In the genomic region with DNA sequence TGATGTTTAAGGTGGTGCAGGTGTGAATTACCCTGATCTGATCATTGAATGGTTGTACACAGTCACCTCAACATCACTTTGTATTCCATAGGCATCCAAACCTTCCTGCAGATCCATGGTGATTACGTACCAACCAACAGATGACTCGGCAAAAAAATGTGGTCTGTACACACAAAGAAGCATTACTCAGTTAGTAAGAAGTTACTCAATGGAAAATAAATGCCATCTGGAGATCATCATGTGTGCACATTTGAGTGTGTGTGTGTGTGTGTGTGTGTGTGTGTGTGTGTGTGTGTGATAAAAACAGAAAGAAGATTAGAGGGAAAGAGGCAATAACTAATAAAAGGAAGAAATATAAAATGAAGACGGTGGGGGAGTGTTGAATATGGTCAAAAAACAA, we compare ENCODE assay signal across 16 mouse cellular contexts.
"Had no signal": no experiment of that assay in that cellular context is flagged by ENCODE, and none has a peak within 500 bp of the region (broad histone marks: within the 10 kb centered on the region; RNA-seq: fewer than 3 reads in every experiment).

No protein-coding gene starts in this region.

- H3K36me3 ChIP-seq: neural tube, embryonic 13.5 days; neural tube, embryonic 15.5 days; stomach, embryonic 15.5 days had no signal

- H3K4me3 ChIP-seq: neural tube, embryonic 13.5 days; neural tube, embryonic 15.5 days; stomach, embryonic 15.5 days had no signal

- H3K4me1 ChIP-seq: neural tube, embryonic 15.5 days; stomach, embryonic 15.5 days had no signal

- H3K27me3 ChIP-seq: neural tube, embryonic 13.5 days; neural tube, embryonic 15.5 days; stomach, embryonic 15.5 days had no signal

- H3K27ac ChIP-seq: neural tube, embryonic 15.5 days; stomach, embryonic 15.5 days; stomach, postnatal 0 days had no signal

- DNase-seq: retina, postnatal 1 day; right cerebral cortex, adult 18-20 months; right cerebral cortex, postnatal 14 days; right cerebral cortex, postnatal 25 days; right cerebral cortex, postnatal 4 days; spleen, adult 18-20 months; thymus, adult 18-20 months; thymus, adult 2 months; thymus, postnatal 14 days; thymus, postnatal 25 days; thymus, postnatal 36 days; thymus, postnatal 4 days had no signal

- H3K9me3 ChIP-seq: neural tube, embryonic 13.5 days; neural tube, embryonic 15.5 days; stomach, embryonic 15.5 days had no signal

- H3K9ac ChIP-seq: neural tube, embryonic 13.5 days; neural tube, embryonic 15.5 days; stomach, embryonic 15.5 days had no signal
